Mouse (Mus musculus) embryonic fibroblast, embryonic 13.5 days (primary cell): ENCODE measurements around the gene Rflnb.

Source experiments
- CTCF ChIP-seq: IDR thresholded peaks from 2 replicates; pipeline ENCODE4 v1.5.1; 2011; ENCODE audit warnings: mild to moderate bottlenecking, control low read depth, low read length, moderate library complexity, borderline replicate concordance; ENCODE audit not compliant: insufficient read depth
- POLR2A ChIP-seq: IDR thresholded peaks from 2 replicates; pipeline ENCODE4 v1.6.1; 2011; ENCODE audit warnings: low read depth, mild to moderate bottlenecking, control low read depth, low read length, moderate library complexity

DNA sequence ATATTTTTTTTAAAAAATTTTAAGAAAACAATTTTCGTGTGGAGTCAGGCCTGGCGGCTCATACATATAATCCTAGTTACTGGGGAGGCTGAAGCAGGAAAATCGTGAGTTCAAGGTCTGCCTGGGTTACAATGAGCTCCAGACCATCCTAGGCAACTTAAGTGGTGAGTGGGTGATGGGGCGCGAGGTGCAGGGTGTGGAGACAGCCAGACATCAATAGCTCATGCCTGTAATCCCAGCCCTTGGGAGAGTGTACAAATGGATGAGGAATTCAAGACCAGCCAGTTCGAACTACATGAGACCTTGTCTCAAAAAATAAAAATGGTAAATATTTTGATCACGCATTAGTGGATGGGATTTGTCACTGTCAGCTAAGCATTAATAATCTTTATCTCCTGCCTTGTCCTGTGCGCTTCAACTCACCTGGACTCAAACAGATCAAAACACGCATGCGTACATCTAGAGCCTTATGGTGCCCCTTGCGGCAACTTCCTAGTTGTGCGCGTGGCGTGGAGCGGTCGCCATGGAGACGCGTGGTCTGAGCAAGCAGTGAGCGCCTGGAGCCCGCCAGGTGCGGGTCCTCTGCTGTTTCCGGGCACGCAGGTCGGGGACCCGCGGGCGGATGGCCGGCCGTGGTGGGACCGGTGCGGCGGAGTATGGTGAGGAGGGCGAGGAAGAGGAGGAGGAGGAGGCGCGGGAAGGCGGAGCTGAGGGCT is 28.0 kb downstream of the Rflnb start, which contains the start of gene 1700016K19Rik:
- TF ChIP-seq POLR2A, result no peak
- peak; percentile 73; the same call in 1 of the 2 replicates for TF ChIP-seq CTCF
